Mouse (Mus musculus): ENCODE results near the gene Inhbe. TPM values are rescaled to one million over a fixed set of nuclear protein-coding genes. Genes with fewer than 3 reads are reported as not detected.

The Inhbe gene
- total RNA-seq, 1 experiment: 0.22 TPM

DNA sequence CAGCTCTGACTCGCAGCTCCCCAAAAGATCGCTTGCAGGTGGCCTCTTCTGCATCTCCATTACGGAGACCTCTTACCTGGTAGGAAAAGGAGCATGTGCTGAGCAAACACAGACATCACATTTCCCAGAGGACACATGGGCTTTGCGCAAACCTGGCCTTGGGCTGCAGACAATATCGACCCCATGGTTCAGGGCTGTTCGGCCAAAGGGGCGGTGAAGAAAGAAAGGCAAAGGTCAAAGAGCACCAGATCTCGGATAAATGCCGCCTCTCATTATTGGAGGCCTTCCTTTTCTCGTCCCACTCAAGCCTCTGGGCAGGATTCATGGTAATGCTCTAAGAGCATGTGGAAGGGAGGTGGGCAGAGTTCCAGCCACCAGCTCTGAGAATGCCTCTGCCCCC lies 1.1 kb upstream of the Inhbe start:
- Histone ChIP-seq H3K9me3 (ENCODE audit: control insufficient read depth, insufficient read depth, low read depth, low read length) (no peaks in the 10 kb centered on the region), H3K36me3 (ENCODE audit: control insufficient read depth, insufficient read depth, low read length, poor library complexity, severe bottlenecking) (no peaks in the 10 kb centered on the region), H3K4me1 (ENCODE audit: control insufficient read depth in 2 of 2, insufficient read depth in 2 of 2, low read length in 2 of 2, poor library complexity in 1 of 2) (peaks cover 3 to 9% of the 10 kb centered on the region in 2 experiments; a peak in 2 of 4 replicates), H3K9ac (ENCODE audit: insufficient read depth, low read depth, low read length, poor library complexity, severe bottlenecking) (no peak overlapping the region), H3K4me3 (ENCODE audit: insufficient read depth in 1 of 2, low read depth in 1 of 2, low read length in 2 of 2, poor library complexity in 1 of 2, severe bottlenecking in 1 of 2) (no peak overlapping the region), H3K27ac (ENCODE audit: insufficient read depth, low read depth, low read length, poor library complexity, severe bottlenecking) (no peak overlapping the region)
- in situ Hi-C loops (cut with MboI; ENCODE audit: low sequenced_read_pairs in 2 of 2, unreplicated experiment in 2 of 2): no loop called here
- TF ChIP-seq ZC3H11A (IDR thresholded peaks at IDR 0.05; ENCODE audit: borderline replicate concordance, low read depth, low read length) (no peak), MAFK (IDR thresholded peaks at IDR 0.05; ENCODE audit: insufficient read depth, low read depth, low read length) (no peak), HCFC1 (IDR thresholded peaks at IDR 0.05; ENCODE audit: borderline replicate concordance, insufficient read depth, low read length) (no peak), ZNF384 (IDR thresholded peaks at IDR 0.05; ENCODE audit: low read depth, low read length) (no peak), CHD2 (IDR thresholded peaks at IDR 0.05; ENCODE audit: low read depth, low read length) (no peak)
- DNase-seq (ENCODE audit: low read depth, low spot score): no peak

DNA sequence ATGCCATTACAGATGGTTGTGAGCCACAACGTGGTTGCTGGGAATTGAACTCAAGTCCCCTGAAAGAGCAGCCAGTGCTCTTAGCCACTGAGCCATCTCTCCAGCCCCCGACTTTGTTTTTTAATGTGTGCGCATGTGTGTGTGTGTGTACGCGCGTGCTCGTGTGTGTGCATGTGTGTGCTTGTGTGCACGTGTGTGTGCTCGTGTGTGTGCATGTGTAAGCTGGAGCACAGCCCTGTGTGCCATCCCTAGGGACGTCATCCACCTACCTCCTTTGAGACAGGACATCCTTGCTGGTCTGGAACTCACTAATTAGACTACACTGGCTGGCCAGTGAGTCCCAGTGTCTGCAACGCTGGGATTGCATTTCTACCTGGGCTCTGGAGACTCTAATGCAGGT lies 1.4 kb downstream of the Inhbe start:
- Histone ChIP-seq H3K9me3 (ENCODE audit: control insufficient read depth, insufficient read depth, low read depth, low read length) (no peaks in the 10 kb centered on the region), H3K9ac (ENCODE audit: insufficient read depth, low read depth, low read length, poor library complexity, severe bottlenecking) (no peak overlapping the region), H3K4me1 (ENCODE audit: control insufficient read depth in 2 of 2, insufficient read depth in 2 of 2, low read length in 2 of 2, poor library complexity in 1 of 2) (peaks cover 3 to 12% of the 10 kb centered on the region in 2 experiments; a peak in 3 of 4 replicates), H3K36me3 (ENCODE audit: control insufficient read depth, insufficient read depth, low read length, poor library complexity, severe bottlenecking) (no peaks in the 10 kb centered on the region), H3K4me3 (ENCODE audit: insufficient read depth in 1 of 2, low read depth in 1 of 2, low read length in 2 of 2, poor library complexity in 1 of 2, severe bottlenecking in 1 of 2) (no peak overlapping the region), H3K27ac (ENCODE audit: insufficient read depth, low read depth, low read length, poor library complexity, severe bottlenecking) (no peak overlapping the region)
- TF ChIP-seq CHD2 (IDR thresholded peaks at IDR 0.05; ENCODE audit: low read depth, low read length): no peak
- no peak for DNase-seq (ENCODE audit: low read depth, low spot score)
- in situ Hi-C loops (cut with MboI; ENCODE audit: low sequenced_read_pairs in 2 of 2, unreplicated experiment in 2 of 2): no loop called here

DNA sequence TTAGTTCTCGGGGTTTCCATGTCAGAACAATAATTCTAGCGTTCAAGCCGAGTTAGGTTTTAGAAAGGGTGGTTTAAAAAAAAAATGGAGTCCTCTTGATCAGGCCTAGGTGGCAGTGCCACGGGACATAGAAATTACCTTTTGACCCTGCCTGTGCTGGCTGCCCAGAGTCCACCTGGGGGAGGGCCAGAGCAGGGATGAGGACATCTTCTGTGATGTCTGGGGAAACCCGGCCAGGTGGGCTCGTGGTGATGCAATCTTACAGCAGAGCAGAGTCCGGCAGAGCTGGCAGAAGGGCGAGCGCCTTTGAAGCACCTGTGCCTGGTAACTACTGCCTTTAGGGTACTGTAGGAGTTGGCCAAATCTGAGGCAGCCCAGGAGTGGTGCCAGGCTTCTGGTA lies 2.0 kb downstream of the Inhbe start:
- no peaks in the 10 kb centered on the region for H3K36me3 ChIP-seq (ENCODE audit: control insufficient read depth, insufficient read depth, low read length, poor library complexity, severe bottlenecking)
- no peak overlapping the region; the same call in 1 of the 2 replicates for H3K9ac ChIP-seq (ENCODE audit: insufficient read depth, low read depth, low read length, poor library complexity, severe bottlenecking)
- no peak overlapping the region for H3K27ac ChIP-seq (ENCODE audit: insufficient read depth, low read depth, low read length, poor library complexity, severe bottlenecking)
- H3K4me1 ChIP-seq (ENCODE audit: control insufficient read depth in 2 of 2, insufficient read depth in 2 of 2, low read length in 2 of 2, poor library complexity in 1 of 2): peaks cover 3 to 12% of the 10 kb centered on the region in 2 experiments; a peak in 3 of 4 replicates
- in situ Hi-C loops (cut with MboI; ENCODE audit: low sequenced_read_pairs in 2 of 2, unreplicated experiment in 2 of 2): no loop called here
- H3K4me3 ChIP-seq (ENCODE audit: insufficient read depth in 1 of 2, low read depth in 1 of 2, low read length in 2 of 2, poor library complexity in 1 of 2, severe bottlenecking in 1 of 2): peak overlapping the region in 1 of 2 experiments; percentile 19; a peak in 1 of 4 replicates
- no peak for TF ChIP-seq CHD2 (IDR thresholded peaks at IDR 0.05; ENCODE audit: low read depth, low read length)
- no peak for TF ChIP-seq HCFC1 (IDR thresholded peaks at IDR 0.05; ENCODE audit: borderline replicate concordance, insufficient read depth, low read length)
- TF ChIP-seq ZC3H11A (IDR thresholded peaks at IDR 0.05; ENCODE audit: borderline replicate concordance, low read depth, low read length): no peak
- no peak for TF ChIP-seq ZNF384 (IDR thresholded peaks at IDR 0.05; ENCODE audit: low read depth, low read length)
- no peak for TF ChIP-seq MAFK (IDR thresholded peaks at IDR 0.05; ENCODE audit: insufficient read depth, low read depth, low read length)
- H3K9me3 ChIP-seq (ENCODE audit: control insufficient read depth, insufficient read depth, low read depth, low read length): no peaks in the 10 kb centered on the region
- no peak for DNase-seq (ENCODE audit: low read depth, low spot score)

DNA sequence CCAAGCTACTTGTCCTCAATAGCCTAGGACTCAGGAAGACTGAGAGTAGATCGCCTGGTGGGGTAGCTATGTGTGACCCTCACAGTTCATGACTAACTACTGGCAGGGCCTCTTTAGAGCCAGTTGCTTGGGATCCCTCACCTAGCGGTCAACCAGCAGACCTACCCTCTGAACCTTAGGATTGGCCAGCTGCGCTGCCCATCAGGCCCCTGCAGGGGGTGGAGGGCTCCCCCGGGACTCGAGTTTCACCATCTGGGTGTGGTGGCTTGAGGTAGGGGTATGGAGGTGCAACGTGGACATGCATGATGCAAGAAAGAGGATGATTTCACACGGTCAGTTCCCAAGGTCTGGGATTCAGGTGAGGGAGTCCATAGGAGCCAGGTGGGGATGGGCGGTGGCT lies 2.5 kb downstream of the Inhbe start:
- H3K4me3 ChIP-seq (ENCODE audit: insufficient read depth in 1 of 2, low read depth in 1 of 2, low read length in 2 of 2, poor library complexity in 1 of 2, severe bottlenecking in 1 of 2): peak overlapping the region in 1 of 2 experiments; percentile 1; a peak in 1 of 4 replicates
- H3K9ac ChIP-seq (ENCODE audit: insufficient read depth, low read depth, low read length, poor library complexity, severe bottlenecking): no peak overlapping the region
- in situ Hi-C loops (cut with MboI; ENCODE audit: low sequenced_read_pairs in 2 of 2, unreplicated experiment in 2 of 2): no loop called here
- H3K9me3 ChIP-seq (ENCODE audit: control insufficient read depth, insufficient read depth, low read depth, low read length): no peaks in the 10 kb centered on the region
- TF ChIP-seq HCFC1 (IDR thresholded peaks at IDR 0.05; ENCODE audit: borderline replicate concordance, insufficient read depth, low read length) (no peak), CHD2 (IDR thresholded peaks at IDR 0.05; ENCODE audit: low read depth, low read length) (no peak), ZC3H11A (IDR thresholded peaks at IDR 0.05; ENCODE audit: borderline replicate concordance, low read depth, low read length) (no peak), MAFK (IDR thresholded peaks at IDR 0.05; ENCODE audit: insufficient read depth, low read depth, low read length) (no peak), ZNF384 (IDR thresholded peaks at IDR 0.05; ENCODE audit: low read depth, low read length) (no peak)
- no peak for DNase-seq (ENCODE audit: low read depth, low spot score)
- peaks cover 3 to 12% of the 10 kb centered on the region in 2 experiments; a peak in 3 of 4 replicates for H3K4me1 ChIP-seq (ENCODE audit: control insufficient read depth in 2 of 2, insufficient read depth in 2 of 2, low read length in 2 of 2, poor library complexity in 1 of 2)
- no peaks in the 10 kb centered on the region for H3K36me3 ChIP-seq (ENCODE audit: control insufficient read depth, insufficient read depth, low read length, poor library complexity, severe bottlenecking)
- no peak overlapping the region for H3K27ac ChIP-seq (ENCODE audit: insufficient read depth, low read depth, low read length, poor library complexity, severe bottlenecking)

DNA sequence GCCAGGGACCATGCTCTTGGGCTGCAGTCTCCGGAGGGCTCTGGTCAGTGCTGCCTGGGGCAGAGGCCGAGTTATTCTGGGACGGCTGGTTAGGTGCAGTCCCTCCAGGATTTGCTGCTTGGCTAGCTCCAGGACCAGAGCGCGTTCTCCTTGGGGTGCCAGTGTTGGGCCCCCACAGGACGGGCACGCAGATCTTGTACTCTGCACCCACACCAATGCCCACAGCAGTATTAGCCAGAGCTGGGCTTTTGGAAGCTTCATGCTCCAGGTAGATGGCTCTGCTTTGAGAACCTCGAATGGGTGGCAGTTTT lies 3.0 kb downstream of the Inhbe start:
- H3K9me3 ChIP-seq (ENCODE audit: control insufficient read depth, insufficient read depth, low read depth, low read length): no peaks in the 10 kb centered on the region

More for the DNA sequence above, 3.0 kb downstream of the Inhbe start:
- in situ Hi-C loops (cut with MboI; ENCODE audit: low sequenced_read_pairs in 2 of 2, unreplicated experiment in 2 of 2): no loop called here
- no peak overlapping the region for H3K27ac ChIP-seq (ENCODE audit: insufficient read depth, low read depth, low read length, poor library complexity, severe bottlenecking)
- no peak for TF ChIP-seq MAFK (IDR thresholded peaks at IDR 0.05; ENCODE audit: insufficient read depth, low read depth, low read length)
- TF ChIP-seq ZC3H11A (IDR thresholded peaks at IDR 0.05; ENCODE audit: borderline replicate concordance, low read depth, low read length): no peak
- TF ChIP-seq ZNF384 (IDR thresholded peaks at IDR 0.05; ENCODE audit: low read depth, low read length): no peak
- no peak for TF ChIP-seq HCFC1 (IDR thresholded peaks at IDR 0.05; ENCODE audit: borderline replicate concordance, insufficient read depth, low read length)
- no peak for TF ChIP-seq CHD2 (IDR thresholded peaks at IDR 0.05; ENCODE audit: low read depth, low read length)
- H3K4me1 ChIP-seq (ENCODE audit: control insufficient read depth in 2 of 2, insufficient read depth in 2 of 2, low read length in 2 of 2, poor library complexity in 1 of 2): peaks cover 3 to 12% of the 10 kb centered on the region in 2 experiments; a peak in 3 of 4 replicates
- DNase-seq (ENCODE audit: low read depth, low spot score): no peak
- peak overlapping the region; percentile 21 for H3K9ac ChIP-seq (ENCODE audit: insufficient read depth, low read depth, low read length, poor library complexity, severe bottlenecking)
- H3K4me3 ChIP-seq (ENCODE audit: insufficient read depth in 1 of 2, low read depth in 1 of 2, low read length in 2 of 2, poor library complexity in 1 of 2, severe bottlenecking in 1 of 2): peak overlapping the region; percentile 38 to 55
- no peaks in the 10 kb centered on the region for H3K36me3 ChIP-seq (ENCODE audit: control insufficient read depth, insufficient read depth, low read length, poor library complexity, severe bottlenecking)
